16 mouse cellular contexts compared by ENCODE assay signal in the genomic region with DNA sequence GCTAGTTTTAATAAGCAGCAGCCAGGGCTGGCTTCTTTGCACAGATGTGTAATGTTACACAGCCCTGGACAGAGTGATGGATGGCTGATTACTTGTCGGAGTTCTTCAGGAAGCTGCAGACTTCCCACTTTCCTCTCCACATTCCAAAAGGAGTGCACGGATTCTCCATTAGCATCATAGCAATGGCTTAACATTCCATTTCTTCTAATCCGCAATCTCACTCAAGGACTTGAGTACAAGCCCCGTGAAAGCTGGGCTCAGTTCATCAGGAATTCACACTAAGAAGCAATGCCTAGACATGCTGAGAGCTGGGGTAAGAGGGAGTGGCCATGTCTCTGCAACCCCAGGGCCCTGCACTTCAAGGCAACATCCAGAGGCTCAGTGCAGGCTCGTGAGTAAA.
DNase-seq lines count a peak whose midpoint lies in the region; ATAC-seq lines count a peak whose summit lies in the region.
"Had no signal": no experiment of that assay in that cellular context is flagged by ENCODE, and none has a peak within 500 bp of the region (broad histone marks: within the 10 kb centered on the region; RNA-seq: fewer than 3 reads in every experiment).

No protein-coding gene starts in this region.

- H3K4me1 ChIP-seq in kidney, embryonic 15.5 days, result 0 out of 2 replicates have a peak, but pooled peaks cover 9% of the 10 kb centered on the region
- no peaks in the 10 kb centered on the region for H3K4me1 ChIP-seq in embryonic facial prominence, embryonic 14.5 days (ENCODE audit: control insufficient read depth, insufficient read depth, low read length)
- H3K4me1 ChIP-seq: forebrain, embryonic 13.5 days; hindbrain, embryonic 15.5 days; liver, embryonic 12.5 days had no signal

- H3K9ac ChIP-seq in kidney, embryonic 15.5 days, result no peak overlapping the region
- no peak overlapping the region for H3K9ac ChIP-seq in embryonic facial prominence, embryonic 14.5 days (ENCODE audit: low read depth, low read length)
- H3K9ac ChIP-seq: forebrain, embryonic 13.5 days; hindbrain, embryonic 15.5 days; liver, embryonic 12.5 days had no signal

- H3K27ac ChIP-seq in kidney, embryonic 15.5 days, result no peak overlapping the region
- no peak overlapping the region for H3K27ac ChIP-seq in embryonic facial prominence, embryonic 14.5 days (replicated peaks; ENCODE audit: low read depth, low read length)
- H3K27ac ChIP-seq: forebrain, embryonic 13.5 days; gastrocnemius, adult 2 months; hindbrain, embryonic 15.5 days; liver, embryonic 12.5 days had no signal

- no peaks in the 10 kb centered on the region for H3K9me3 ChIP-seq in kidney, embryonic 15.5 days (replicated peaks)
- H3K9me3 ChIP-seq in embryonic facial prominence, embryonic 14.5 days (ENCODE audit: control insufficient read depth, low read length), result no peaks in the 10 kb centered on the region
- H3K9me3 ChIP-seq: forebrain, embryonic 13.5 days; hindbrain, embryonic 15.5 days; liver, embryonic 12.5 days had no signal

- no peak; the same call in 1 of the 2 replicates for ATAC-seq in kidney, embryonic 15.5 days (replicated peaks; ENCODE audit: low FRiP score)
- peak; percentile 77 for ATAC-seq in embryonic facial prominence, embryonic 14.5 days (ENCODE audit: low read depth)
- ATAC-seq in frontal cortex, adult (ENCODE audit: low TSS enrichment), result no peak
- ATAC-seq: CD4-positive, CD25-positive, alpha-beta regulatory T cell, adult 4 months; forebrain, embryonic 13.5 days; liver, embryonic 12.5 days had no signal

- no peaks in the 10 kb centered on the region for H3K27me3 ChIP-seq in kidney, embryonic 15.5 days
- H3K27me3 ChIP-seq in embryonic facial prominence, embryonic 14.5 days (replicated peaks; ENCODE audit: control insufficient read depth, insufficient read depth, low read length), result no peaks in the 10 kb centered on the region
- H3K27me3 ChIP-seq: forebrain, embryonic 13.5 days; hindbrain, embryonic 15.5 days; liver, embryonic 12.5 days had no signal

- H3K4me3 ChIP-seq in kidney, embryonic 15.5 days (replicated peaks), result no peak overlapping the region
- no peak overlapping the region for H3K4me3 ChIP-seq in embryonic facial prominence, embryonic 14.5 days (ENCODE audit: low read depth, low read length)
- H3K4me3 ChIP-seq: forebrain, embryonic 13.5 days; gastrocnemius, adult 2 months; hindbrain, embryonic 15.5 days; liver, embryonic 12.5 days had no signal

- intact Hi-C loops in gastrocnemius, postnatal 14 days (cut with DNase I; ENCODE audit: low total_unique reads), result no loop called here

- peak overlapping the region; percentile 25; the same call in 1 of the 2 replicates for H3K4me2 ChIP-seq in kidney, embryonic 15.5 days
- H3K4me2 ChIP-seq in embryonic facial prominence, embryonic 14.5 days (ENCODE audit: low read depth, low read length), result no peak overlapping the region
- H3K4me2 ChIP-seq: forebrain, embryonic 13.5 days; hindbrain, embryonic 15.5 days; liver, embryonic 12.5 days had no signal

- H3K36me3 ChIP-seq in kidney, embryonic 15.5 days, result no peaks in the 10 kb centered on the region
- H3K36me3 ChIP-seq in embryonic facial prominence, embryonic 14.5 days (ENCODE audit: control insufficient read depth, insufficient read depth, low read length), result no peaks in the 10 kb centered on the region
- H3K36me3 ChIP-seq: hindbrain, embryonic 15.5 days; liver, embryonic 12.5 days had no signal

- DNase-seq in kidney, adult 18-20 months, result no peak
- DNase-seq in ES-CJ7 (ENCODE audit: low read depth, low spot score) (peak; percentile 33), R1 (ENCODE audit: low read depth, low spot score) (peak; percentile 91)
- DNase-seq in embryonic facial prominence, embryonic 14.5 days (ENCODE audit: low spot score), result peak; percentile 74
- no peak for DNase-seq in gastrocnemius, postnatal 14 days
- DNase-seq: cerebellum, postnatal 14 days; gastrocnemius, adult 2 months; kidney, postnatal 10 days; layer of hippocampus, adult 9-11 months; thymus, postnatal 14 days had no signal

- WGBS in kidney, embryonic 15.5 days, result 9% methylated on average over 5 of the region's 5 CpGs
- 14% methylated on average over 5 of the region's 5 CpGs for WGBS in embryonic facial prominence, embryonic 14.5 days

Comparison
In these comparisons a context has a peak if more than half of its experiments do, and no peak if none do; other contexts are left out.
1. DNase-seq: peak in ES-CJ7 (single experiment), R1 (single experiment) and embryonic facial prominence, embryonic 14.5 days (single experiment); none in kidney, adult 18-20 months (single experiment) and gastrocnemius, postnatal 14 days (single experiment).